28 mouse cellular contexts compared by ENCODE assay signal in the genomic region with DNA sequence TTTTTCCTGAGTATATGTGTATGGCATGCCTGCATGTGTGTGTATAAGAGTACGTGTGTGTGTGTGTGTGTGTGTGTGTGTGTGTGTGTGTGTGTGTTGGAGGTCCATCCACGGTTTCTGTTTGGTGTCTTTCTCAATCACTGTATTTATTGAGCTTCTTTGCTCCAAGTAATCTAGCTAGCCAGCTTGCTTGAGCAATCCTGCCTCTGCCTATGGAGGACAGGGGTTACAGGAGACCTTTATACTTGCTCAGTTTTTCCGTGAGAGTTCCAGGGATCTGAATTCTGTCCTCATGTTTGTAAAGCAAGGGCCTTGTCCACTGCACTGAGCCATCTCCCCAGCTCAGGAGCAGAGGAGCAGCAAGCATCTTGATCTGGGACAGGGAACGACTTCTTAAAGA.
"Had no signal": no experiment of that assay in that cellular context is flagged by ENCODE, and none has a peak within 500 bp of the region (broad histone marks: within the 10 kb centered on the region; RNA-seq: fewer than 3 reads in every experiment).

No protein-coding gene starts in this region.

- H3K4me1 ChIP-seq: liver, embryonic 12.5 days; liver, embryonic 13.5 days; liver, embryonic 15.5 days; lung, embryonic 15.5 days; megakaryocyte, embryonic 14.5 days had no signal

- H3K27me3 ChIP-seq: liver, embryonic 12.5 days; liver, embryonic 13.5 days; liver, embryonic 15.5 days; lung, embryonic 15.5 days; midbrain, embryonic 15.5 days had no signal

- H3K9ac ChIP-seq: limb, embryonic 12.5 days; limb, embryonic 13.5 days; limb, embryonic 15.5 days; liver, embryonic 12.5 days; liver, embryonic 13.5 days; liver, embryonic 14.5 days; liver, embryonic 15.5 days; liver, postnatal 0 days; lung, embryonic 14.5 days; lung, embryonic 15.5 days; midbrain, embryonic 12.5 days; midbrain, embryonic 13.5 days; midbrain, embryonic 15.5 days; neural tube, embryonic 12.5 days had no signal

- H3K27ac ChIP-seq: left cerebral cortex, adult 2 months; limb, embryonic 10.5 days; limb, embryonic 12.5 days; limb, embryonic 13.5 days; limb, embryonic 15.5 days; liver, embryonic 12.5 days; liver, embryonic 13.5 days; liver, embryonic 14.5 days; liver, embryonic 15.5 days; lung, embryonic 15.5 days; macrophage; midbrain, embryonic 10.5 days; midbrain, embryonic 12.5 days; midbrain, embryonic 13.5 days; midbrain, embryonic 15.5 days; neural tube, embryonic 12.5 days had no signal

- DNase-seq: left cerebral cortex, postnatal 4 days; liver, embryonic 13.5 days; liver, postnatal 0 days; lung, adult 18-20 months; lung, adult 2 months; lung, embryonic 14.5 days; lung, postnatal 10 days; lung, postnatal 14 days; lung, postnatal 36 days; lung, postnatal 4 days; midbrain, embryonic 14.5 days had no signal

- H3K36me3 ChIP-seq: limb, embryonic 10.5 days; limb, embryonic 12.5 days; limb, embryonic 13.5 days; limb, embryonic 15.5 days; liver, embryonic 12.5 days; liver, embryonic 13.5 days; liver, embryonic 15.5 days; lung, embryonic 15.5 days; midbrain, embryonic 10.5 days; midbrain, embryonic 12.5 days; midbrain, embryonic 13.5 days; midbrain, embryonic 15.5 days; neural tube, embryonic 12.5 days had no signal

- H3K4me3 ChIP-seq: left cerebral cortex, adult 2 months; limb, embryonic 10.5 days; limb, embryonic 12.5 days; limb, embryonic 13.5 days; limb, embryonic 15.5 days; liver, embryonic 12.5 days; liver, embryonic 13.5 days; liver, embryonic 15.5 days; lung, embryonic 15.5 days; megakaryocyte, embryonic 14.5 days; midbrain, embryonic 10.5 days; midbrain, embryonic 12.5 days; midbrain, embryonic 13.5 days; midbrain, embryonic 15.5 days; myocyte; neural tube, embryonic 12.5 days had no signal
